Mouse (Mus musculus) kidney, postnatal 25 days (tissue): Measurements from ENCODE around the gene Abcb1b.
"Not testable (repeated sequence)": the region's sequence is repeated elsewhere in the genome, so short reads cannot be mapped to it uniquely, and the experiment has no call there.

Experiments
- DNase-seq, 2 experiments: peaks; one replicate each; pipeline ENCODE4 v3.0.0; 2021; ENCODE audit warnings: mixed read lengths in 2 of 2

The Abcb1b gene

DNA sequence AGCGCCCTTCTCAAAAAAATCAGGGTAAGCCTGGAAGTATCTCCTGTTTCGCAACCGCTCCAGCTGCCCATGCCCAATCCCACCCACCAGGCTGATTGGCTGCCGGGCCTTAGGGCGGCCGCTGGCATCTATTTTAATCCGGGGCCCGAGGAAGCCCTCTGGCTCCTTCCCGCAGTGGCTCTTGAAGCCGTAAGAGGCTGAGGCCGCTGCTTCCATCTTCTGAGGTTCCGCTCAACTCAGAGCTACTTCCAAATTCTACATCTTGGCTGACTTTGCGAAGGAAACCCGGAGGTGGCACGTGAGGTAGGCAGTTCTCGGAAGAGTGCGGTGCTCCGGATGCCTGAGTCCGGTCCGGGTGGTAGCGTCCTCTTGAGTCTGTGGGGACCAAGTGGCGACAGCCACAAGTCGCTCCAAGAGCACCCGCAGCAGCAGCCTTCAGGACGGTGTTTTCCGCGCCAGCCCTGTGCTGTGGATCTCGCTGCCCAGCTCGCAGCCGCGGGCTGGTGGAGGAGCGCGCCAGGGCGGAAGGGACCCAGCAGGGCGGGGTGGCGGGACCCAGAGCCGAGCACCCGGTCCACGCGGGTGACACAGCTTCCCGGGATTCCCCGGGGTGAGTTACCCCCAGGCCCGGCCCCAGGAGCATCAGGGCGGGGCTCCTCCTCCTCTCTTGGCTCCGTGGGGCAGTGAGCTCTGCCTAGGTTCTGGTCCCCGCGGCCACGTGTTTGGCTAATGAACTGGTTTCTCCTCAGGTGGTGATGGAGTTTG lies at the start of gene Abcb1b:
Abcb1b (plus strand) TSS at position 161 of the 765 bp plus-strand sequence.
- DNase-seq = peak; percentile 56 to 82

GRCm38 (mm10) chr5:8772866-8773265 lies 25.1 kb upstream of the Abcb1b start:
- no peak for DNase-seq

- no peak for DNase-seq
These were observed 19.6 kb upstream of the Abcb1b start for GRCm38 (mm10) chr5:8778311-8778710.

DNA sequence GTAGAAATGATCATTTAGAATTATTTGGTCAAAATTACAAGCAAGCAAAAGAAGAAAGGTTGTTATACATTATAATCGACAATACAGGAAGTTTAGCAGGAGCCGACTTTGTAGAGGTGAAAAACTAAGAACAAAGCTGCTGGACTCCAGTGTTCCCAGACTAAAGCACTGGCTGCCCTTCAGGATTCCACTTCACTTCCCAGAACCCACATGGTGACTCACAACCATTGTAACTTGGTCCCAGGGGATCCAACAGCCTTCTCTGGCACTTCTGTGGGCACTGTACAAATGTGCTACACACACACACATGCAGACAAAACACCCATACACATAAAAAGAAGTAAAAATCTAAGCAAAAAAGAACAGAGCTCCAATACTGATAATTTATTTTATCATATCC lies 19.2 kb upstream of the Abcb1b start:
- no peak for DNase-seq

- DNase-seq = peak in 1 of 2 experiments; percentile 16
These were observed 5.7 kb upstream of the Abcb1b start for GRCm38 (mm10) chr5:8792281-8792680.

DNA sequence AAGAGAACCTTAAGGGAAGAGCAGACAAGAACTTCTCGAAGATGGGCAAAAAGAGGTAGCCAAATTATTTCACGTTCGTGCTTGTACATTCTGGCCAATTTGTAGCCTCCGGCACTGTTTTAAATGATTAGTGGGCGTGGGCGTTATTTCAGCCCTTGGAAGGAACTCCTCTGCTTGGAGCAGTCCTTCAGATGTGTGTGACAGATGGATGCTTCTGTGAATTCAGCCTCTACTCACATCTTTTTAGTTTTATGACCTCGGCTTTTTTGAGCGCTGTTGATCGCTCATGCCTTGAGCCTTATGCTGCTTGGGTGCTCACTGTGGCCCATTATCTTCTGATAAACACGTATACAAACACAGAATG lies 787 bp downstream of the Abcb1b start:
- no peak for DNase-seq

GRCm38 (mm10) chr5:8805742-8806141 lies 7.8 kb downstream of the Abcb1b start:
- no peak for DNase-seq

DNA sequence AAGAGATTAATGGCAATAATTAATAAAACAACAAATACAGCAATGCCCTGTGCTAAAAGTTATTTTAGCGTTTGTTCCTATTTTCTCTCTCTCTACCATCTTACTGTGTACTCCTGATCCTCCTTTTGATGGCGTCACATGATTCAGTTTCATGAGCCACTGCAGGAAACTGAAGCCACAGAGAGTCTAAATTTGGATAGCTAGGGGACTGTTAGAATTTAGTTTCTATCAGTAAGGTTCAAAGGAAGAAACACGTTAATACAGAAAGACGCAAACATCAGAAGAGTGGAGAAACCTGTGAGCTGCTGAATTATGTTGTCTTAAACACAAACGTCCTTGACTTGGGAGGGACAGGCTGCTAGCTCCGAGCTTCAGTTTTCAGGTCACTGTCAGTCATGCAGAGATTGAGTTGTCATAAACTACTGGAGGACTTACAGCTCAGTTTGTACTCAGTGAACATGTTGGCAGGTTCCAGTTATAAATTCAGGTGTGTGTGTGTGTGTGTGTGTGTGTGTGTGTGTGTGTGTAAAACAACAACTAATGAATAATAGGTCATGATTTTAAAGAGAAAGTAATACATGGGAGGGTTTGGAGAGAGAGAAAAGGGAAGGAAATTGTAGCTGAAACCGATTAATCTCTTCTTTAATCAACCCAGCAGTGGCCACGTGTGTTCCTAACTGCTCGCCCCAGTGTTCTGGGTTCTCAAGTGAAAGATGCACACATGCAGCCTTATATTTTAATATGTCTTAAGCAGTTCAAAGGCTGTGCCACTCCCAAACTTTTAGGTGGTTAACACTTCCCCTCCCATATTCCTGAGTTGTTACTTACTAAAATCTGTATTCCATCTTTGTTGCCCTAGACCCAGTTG lies 9.4 kb downstream of the Abcb1b start:
- DNase-seq = no peak

- DNase-seq = no peak
These were observed 15.9 kb downstream of the Abcb1b start for GRCm38 (mm10) chr5:8813872-8814271.

GRCm38 (mm10) chr5:8819635-8820591 lies 22.0 kb downstream of the Abcb1b start:
- DNase-seq = no peak

- DNase-seq = not testable (repeated sequence)
These were observed 22.7 kb downstream of the Abcb1b start for GRCm38 (mm10) chr5:8820592-8821104.

- no peak for DNase-seq
These were observed 40.9 kb downstream of the Abcb1b start for GRCm38 (mm10) chr5:8838661-8839438.

- no peak for DNase-seq
These were observed 41.7 kb downstream of the Abcb1b start for GRCm38 (mm10) chr5:8839651-8840050.

GRCm38 (mm10) chr5:8840887-8841286 lies 42.9 kb downstream of the Abcb1b start:
- peak; percentile 63 to 83 for DNase-seq

DNA sequence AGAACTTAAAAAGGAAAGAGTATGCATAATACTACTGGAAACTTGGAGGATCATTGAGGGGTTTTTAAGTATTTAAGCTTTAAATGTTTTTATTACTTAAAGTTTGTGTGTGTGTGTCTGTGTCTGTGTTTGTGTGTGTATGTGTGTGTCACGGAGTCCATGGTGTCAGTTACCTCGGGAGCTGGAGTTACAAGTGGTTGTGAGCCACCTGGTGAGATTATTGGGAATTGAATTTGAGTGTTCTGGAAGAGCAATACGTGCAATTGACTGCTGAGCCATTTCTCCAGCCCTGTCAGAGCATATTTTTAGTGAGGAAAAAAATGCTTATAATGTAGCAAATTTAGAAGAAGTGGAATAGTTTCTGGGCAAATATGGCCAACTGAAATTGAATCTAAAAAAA lies 44.9 kb downstream of the Abcb1b start:
- peak in 1 of 2 experiments; percentile 3 for DNase-seq

DNA sequence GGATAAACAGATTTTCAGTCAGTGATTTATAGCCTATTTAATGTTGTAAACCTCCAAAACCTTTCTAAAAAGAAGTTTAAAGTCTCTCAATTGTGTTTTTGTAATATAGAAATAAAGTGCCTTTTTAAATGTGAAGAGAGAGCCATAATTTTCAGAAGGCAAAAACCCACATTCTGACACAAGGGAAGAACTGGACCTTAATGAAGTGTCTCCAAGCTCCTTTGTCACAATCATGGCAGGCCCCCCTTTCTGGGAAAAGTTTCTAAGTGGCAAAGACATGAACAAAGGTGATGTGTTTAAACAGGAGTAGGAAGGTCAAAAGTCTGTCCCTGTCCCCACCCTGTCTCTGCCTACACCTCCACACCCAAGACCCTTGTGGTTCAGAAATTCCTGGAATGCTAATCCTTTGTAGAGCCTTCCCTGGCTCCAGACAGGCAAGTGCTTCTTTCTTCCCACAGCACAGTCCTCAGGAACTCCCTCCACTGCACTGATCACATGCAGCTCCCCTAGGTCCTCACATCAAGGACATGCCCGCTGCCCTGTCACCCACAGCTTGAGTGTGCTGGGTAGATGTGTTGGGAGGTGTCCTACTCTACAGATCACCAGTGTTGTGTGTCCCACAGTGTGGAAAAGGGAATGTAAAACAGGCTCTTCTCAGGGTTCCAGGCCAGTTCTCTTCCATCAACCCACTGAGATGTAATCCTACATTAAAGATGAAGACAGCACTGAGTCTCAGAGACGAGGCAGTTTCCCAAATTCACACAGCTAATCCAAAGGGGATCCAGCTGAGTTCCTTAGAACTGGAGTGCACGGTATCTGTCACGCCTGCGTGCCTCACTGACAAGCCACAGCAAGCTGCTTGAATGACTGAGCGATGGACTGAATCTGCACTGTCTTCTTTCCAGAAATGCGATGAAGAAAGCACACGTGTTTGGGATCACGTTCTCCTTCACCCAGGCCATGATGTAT lies 50.9 kb downstream of the Abcb1b start:
- DNase-seq = not testable (repeated sequence)

GRCm38 (mm10) chr5:8850851-8851250 lies 52.9 kb downstream of the Abcb1b start:
- no peak for DNase-seq

- DNase-seq = no peak
These were observed 59.3 kb downstream of the Abcb1b start for GRCm38 (mm10) chr5:8857201-8857600.

DNA sequence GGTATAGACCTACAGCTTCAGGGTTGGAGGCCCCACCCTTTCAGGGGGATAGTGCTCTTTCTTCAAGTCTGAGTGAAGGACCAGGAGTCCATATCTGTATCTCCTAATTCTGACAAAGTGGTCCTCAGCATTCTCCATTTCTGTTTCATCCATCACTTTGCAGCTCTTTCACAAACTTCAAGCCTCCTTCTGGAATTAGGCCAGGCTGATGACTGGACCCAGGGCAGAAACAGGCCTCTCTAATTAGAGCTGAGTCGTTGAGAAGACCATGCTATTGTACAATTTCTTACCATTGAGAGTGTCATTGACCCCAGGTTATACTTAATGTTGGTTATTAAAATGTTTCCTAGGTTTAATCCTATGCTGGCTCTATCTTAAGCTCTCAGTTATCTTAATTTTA lies 63.9 kb downstream of the Abcb1b start:
- no peak for DNase-seq

GRCm38 (mm10) chr5:8863580-8864337 lies 65.8 kb downstream of the Abcb1b start:
- DNase-seq = no peak
